Mouse (Mus musculus) T-helper 2 cell (primary cell): ENCODE results near the gene Ddx60.
"Not testable (repeated sequence)": the region's sequence is repeated elsewhere in the genome, so short reads cannot be mapped to it uniquely, and the experiment has no call there.

Source experiments
- in situ Hi-C: fragments of 300-600 bp; cut with MboI, MseI; formaldehyde crosslinking; loops from one replicate; pipeline ENCODE4 v1.15.1; 2025; ENCODE audit warnings: high pct_unique_total_duplicates

Gene Ddx60

GRCm38 (mm10) chr8:61927777-61928494 is at the start of gene Ddx60:
Ddx60 (plus strand) TSS chr8:61928087.
- in situ Hi-C loops: loop anchor here (25.0 kb wide), 1 partner anchor 1041 kb away; the partner anchor contains the start of gene Hpf1

- in situ Hi-C loops: loop anchor here (25.0 kb wide), 1 partner anchor 1468 kb away; no protein-coding TSS in a partner anchor
These were observed 33.8 kb upstream of the Ddx60 start for GRCm38 (mm10) chr8:61894062-61894461.

- in situ Hi-C loops: loop anchor here (25.0 kb wide), 1 partner anchor 1466 kb away; no protein-coding TSS in a partner anchor
These were observed 31.1 kb upstream of the Ddx60 start for GRCm38 (mm10) chr8:61896742-61897141.

- in situ Hi-C loops: loop anchor here (25.0 kb wide), 1 partner anchor 1465 kb away; no protein-coding TSS in a partner anchor
These were observed 30.5 kb upstream of the Ddx60 start for GRCm38 (mm10) chr8:61897402-61897801.

- in situ Hi-C loops: no loop called here
These were observed 26.7 kb upstream of the Ddx60 start for GRCm38 (mm10) chr8:61901028-61901717.

- in situ Hi-C loops: no loop called here
These were observed 25.4 kb upstream of the Ddx60 start, which contains the start of gene Palld for GRCm38 (mm10) chr8:61902521-61902920. Palld (minus strand) TSS chr8:61902690.

GRCm38 (mm10) chr8:61908303-61909215 is 19.3 kb upstream of the Ddx60 start:
- in situ Hi-C loops: no loop called here

GRCm38 (mm10) chr8:61909313-61909712 is 18.6 kb upstream of the Ddx60 start:
- in situ Hi-C loops: no loop called here

GRCm38 (mm10) chr8:61912817-61913216 is 15.1 kb upstream of the Ddx60 start:
- in situ Hi-C loops: no loop called here

- in situ Hi-C loops: no loop called here
These were observed 13.9 kb upstream of the Ddx60 start for GRCm38 (mm10) chr8:61913957-61914356.

GRCm38 (mm10) chr8:61917287-61917686 is 10.6 kb upstream of the Ddx60 start:
- in situ Hi-C loops: no loop called here

GRCm38 (mm10) chr8:61919145-61919788 is 8.6 kb upstream of the Ddx60 start:
- in situ Hi-C loops: no loop called here

- in situ Hi-C loops: no loop called here
These were observed 7.5 kb upstream of the Ddx60 start for GRCm38 (mm10) chr8:61920389-61920788.

- in situ Hi-C loops: no loop called here
These were observed 6.3 kb upstream of the Ddx60 start for GRCm38 (mm10) chr8:61921454-61922054.

- in situ Hi-C loops: no loop called here
These were observed 3.4 kb upstream of the Ddx60 start for GRCm38 (mm10) chr8:61924518-61924917.

GRCm38 (mm10) chr8:61933243-61933642 is 5.4 kb downstream of the Ddx60 start:
- in situ Hi-C loops: loop anchor here (25.0 kb wide), 1 partner anchor 1046 kb away; the partner anchor contains the start of gene Hpf1

GRCm38 (mm10) chr8:61937576-61937975 is 9.7 kb downstream of the Ddx60 start:
- in situ Hi-C loops: loop anchor here (25.0 kb wide), 1 partner anchor 1050 kb away; the partner anchor contains the start of gene Hpf1

- in situ Hi-C loops: not testable (repeated sequence)
These were observed 36.9 kb downstream of the Ddx60 start for GRCm38 (mm10) chr8:61964591-61965375.

GRCm38 (mm10) chr8:61969581-61969980 is 41.7 kb downstream of the Ddx60 start:
- in situ Hi-C loops: no loop called here

GRCm38 (mm10) chr8:61984941-61985340 is 57.1 kb downstream of the Ddx60 start:
- in situ Hi-C loops: no loop called here
